Mouse (Mus musculus): ENCODE results near the gene Ndufa3.
A peak's percentile ranks its signal among the peaks of the same experiment; 100 is the strongest.

Gene Ndufa3

GRCm38 (mm10) chr7:3610437-3610836, 6.7 kb upstream of the Ndufa3 start:
- DNase-seq (ENCODE audit: low spot score in 2 of 2) = no peak

DNA sequence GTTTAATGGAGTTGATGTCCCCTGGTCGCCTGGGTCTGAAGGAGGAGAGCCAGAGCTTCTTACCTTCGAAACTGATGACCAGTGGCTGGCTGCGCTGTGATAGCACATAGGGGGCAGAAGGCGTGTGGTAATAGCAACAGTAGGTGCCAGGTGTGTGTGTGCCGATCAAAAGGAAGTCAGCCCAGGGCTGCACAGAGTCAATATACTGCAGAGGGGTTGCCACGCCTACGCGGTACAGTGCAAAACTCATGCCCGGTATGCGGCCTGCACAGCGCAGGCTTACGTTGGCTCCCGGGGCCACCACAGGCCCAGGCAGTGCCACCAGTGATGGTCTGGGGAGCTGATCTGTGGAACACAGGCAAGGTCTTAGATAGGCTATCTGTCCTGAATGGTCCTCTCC, 6.2 kb upstream of the Ndufa3 start:
- no peak for DNase-seq (ENCODE audit: low spot score in 2 of 2)

DNA sequence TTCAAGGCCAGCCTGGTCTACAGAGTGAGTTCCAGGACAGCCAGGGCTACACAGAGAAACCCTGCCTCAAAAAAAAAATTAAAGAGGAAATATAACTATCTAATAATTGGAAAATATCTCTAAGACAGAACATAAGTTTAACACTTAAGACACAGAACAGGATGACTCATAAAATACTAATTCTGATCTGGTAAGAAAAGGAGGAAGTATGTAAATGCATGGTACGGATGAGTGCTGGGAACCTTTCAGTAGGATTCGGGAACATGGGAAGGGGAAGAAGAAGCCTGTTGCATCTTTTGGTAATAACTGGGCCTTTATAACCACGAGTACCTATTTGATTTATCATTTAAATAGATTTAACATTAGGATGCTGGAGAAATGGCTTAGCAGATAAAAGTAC, 3.2 kb upstream of the Ndufa3 start:
- DNase-seq (ENCODE audit: low spot score in 2 of 2) = no peak

DNA sequence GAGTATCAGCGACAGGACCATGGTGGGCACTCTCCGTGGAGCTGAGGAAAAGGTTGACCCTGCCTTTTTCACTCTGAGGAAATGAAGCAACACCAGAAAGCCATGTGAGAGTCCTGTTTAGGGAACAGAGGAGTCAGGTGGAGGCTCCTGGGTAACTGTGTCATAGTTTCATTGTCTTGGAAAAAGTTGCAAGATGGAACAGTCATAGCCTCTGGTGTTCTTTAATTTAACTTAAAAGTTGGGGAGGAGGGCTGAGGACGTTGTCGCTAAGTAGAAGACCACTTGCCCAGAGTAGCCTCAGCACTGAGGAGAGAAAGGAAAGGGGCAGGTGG, 1.1 kb upstream of the Ndufa3 start, which contains the start of gene Oscar:
TSS of gene Oscar (minus strand) at position 101 of the 332 bp plus-strand sequence.
- DNase-seq (ENCODE audit: low spot score in 2 of 2) = no peak

GRCm38 (mm10) chr7:3616389-3617241, 558 bp upstream of the Ndufa3 start:
- DNase-seq (ENCODE audit: low spot score in 2 of 2) = peak in 1 of 2 experiments; percentile 38

GRCm38 (mm10) chr7:3629030-3629429, 11.9 kb downstream of the Ndufa3 start:
- no peak for DNase-seq (ENCODE audit: low spot score in 2 of 2)

- peak; percentile 78 to 86 for DNase-seq (ENCODE audit: low spot score in 2 of 2)
Measured at GRCm38 (mm10) chr7:3629543-3630477, 12.6 kb downstream of the Ndufa3 start, which contains the start of the genes Tfpt and Prpf31. Gene Tfpt (minus strand): TSS chr7:3629929. Gene Prpf31 (plus strand): TSS chr7:3629985.

DNA sequence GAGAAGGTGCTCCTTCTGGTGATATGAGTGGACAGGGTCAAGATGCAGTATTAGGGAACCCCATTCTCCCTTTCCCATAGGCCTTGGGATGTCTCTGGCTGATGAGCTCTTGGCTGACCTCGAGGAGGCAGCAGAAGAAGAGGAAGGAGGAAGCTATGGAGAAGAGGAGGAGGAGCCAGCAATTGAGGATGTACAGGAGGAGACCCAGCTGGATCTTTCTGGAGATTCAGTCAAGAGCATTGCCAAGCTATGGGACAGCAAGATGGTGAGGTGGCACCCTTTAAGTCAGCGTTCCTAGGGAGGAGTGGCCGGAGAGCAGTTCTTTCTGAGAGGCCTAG, 13.3 kb downstream of the Ndufa3 start:
- no peak for DNase-seq (ENCODE audit: low spot score in 2 of 2)

- DNase-seq (ENCODE audit: low spot score in 2 of 2) = no peak
Measured at GRCm38 (mm10) chr7:3643412-3643811, 26.2 kb downstream of the Ndufa3 start.

- DNase-seq (ENCODE audit: low spot score in 2 of 2) = no peak
Measured at GRCm38 (mm10) chr7:3643843-3644242, 26.7 kb downstream of the Ndufa3 start.

GRCm38 (mm10) chr7:3644348-3644671, 27.1 kb downstream of the Ndufa3 start:
- DNase-seq (ENCODE audit: low spot score in 2 of 2) = peak in 1 of 2 experiments; percentile 77

DNA sequence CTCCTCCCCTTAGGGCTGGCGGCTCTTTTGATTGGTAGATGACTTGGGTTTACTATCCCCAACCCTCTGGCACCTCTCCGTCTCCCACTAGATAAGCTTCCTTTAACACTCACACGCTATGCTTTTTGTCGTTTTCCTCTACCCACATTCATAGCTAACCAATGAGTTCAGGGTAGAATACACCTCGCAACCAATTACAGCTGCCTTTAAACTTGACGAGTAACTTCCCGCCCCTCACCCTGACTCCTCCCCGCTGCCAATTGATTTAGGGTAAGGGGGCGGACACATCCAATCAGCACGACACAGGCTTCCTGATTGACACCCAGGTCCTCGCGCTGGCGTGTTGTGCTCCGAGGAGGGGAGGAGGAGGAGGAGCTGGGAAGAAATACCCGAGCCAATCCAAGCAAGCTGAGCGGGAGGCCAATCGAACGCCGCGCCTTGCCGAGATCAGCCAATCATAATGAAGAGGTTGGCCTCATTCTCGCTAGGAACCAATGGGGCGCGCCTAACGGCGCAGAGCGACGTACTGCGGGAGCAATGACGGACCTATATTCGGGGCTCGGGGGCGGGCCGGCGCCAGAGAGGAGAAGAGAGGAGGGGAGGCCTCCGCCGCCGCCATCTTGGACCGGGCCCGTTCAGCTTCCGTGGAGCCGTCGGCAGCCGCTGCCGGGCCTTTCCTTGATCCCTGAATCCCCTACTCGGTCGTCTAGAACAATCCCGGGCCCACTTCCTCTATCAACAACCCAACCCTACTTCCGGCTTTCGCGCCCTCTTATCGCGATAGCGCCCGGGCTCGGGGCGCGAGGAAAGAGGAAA, 27.7 kb downstream of the Ndufa3 start, which contains the start of gene Cnot3:
TSS of gene Cnot3 (plus strand) at position 597 of the 816 bp plus-strand sequence.
- DNase-seq (ENCODE audit: low spot score in 2 of 2) = peak; percentile 93 to 96

- DNase-seq (ENCODE audit: low spot score in 2 of 2) = no peak
Measured at GRCm38 (mm10) chr7:3645488-3646025, 28.4 kb downstream of the Ndufa3 start.

- no peak for DNase-seq (ENCODE audit: low spot score in 2 of 2)
Measured at GRCm38 (mm10) chr7:3646188-3646587, 29.0 kb downstream of the Ndufa3 start.

DNA sequence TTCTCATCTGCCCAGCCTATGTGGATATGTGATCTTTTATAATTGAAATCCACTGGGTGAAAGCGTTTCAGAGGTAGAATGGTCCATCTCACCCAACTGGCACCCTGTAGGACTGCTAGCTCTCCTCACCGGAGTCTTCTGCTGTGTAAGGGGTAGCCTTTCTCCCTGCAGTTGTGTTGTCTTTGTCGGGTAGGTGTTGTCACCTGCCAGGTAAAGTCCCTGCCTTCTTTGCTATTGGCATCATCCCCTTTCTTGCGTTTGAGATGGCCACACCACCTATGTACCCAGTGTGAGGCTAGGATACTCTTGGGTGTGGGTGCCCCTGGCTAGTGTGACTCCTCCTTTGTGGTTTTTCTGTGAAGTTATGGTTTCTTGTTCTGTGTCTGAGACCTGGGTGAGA, 29.5 kb downstream of the Ndufa3 start:
- DNase-seq (ENCODE audit: low spot score in 2 of 2) = no peak

DNA sequence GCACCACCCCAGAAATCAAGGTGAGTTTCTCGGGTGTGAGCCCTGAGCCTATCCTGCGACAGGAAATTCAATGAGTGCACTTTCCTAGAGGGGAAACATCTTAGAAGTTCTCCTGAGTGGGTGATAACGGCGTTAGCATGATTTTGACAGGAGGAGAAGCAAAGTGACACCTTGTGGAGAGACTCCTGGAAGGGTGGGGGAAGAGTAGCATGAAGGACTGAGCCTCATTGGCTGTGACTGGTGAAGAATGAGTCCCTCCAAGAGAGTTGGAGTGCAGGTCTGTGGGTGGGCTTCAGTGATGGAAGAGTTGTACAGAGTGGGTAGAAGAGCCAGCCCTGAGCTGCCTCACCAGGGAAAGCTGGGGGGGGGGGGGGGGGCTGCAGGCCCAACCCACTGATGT, 39.8 kb downstream of the Ndufa3 start:
- DNase-seq (ENCODE audit: low spot score in 2 of 2) = no peak

- no peak for DNase-seq (ENCODE audit: low spot score in 2 of 2)
Measured at GRCm38 (mm10) chr7:3658578-3658977, 41.4 kb downstream of the Ndufa3 start.

DNA sequence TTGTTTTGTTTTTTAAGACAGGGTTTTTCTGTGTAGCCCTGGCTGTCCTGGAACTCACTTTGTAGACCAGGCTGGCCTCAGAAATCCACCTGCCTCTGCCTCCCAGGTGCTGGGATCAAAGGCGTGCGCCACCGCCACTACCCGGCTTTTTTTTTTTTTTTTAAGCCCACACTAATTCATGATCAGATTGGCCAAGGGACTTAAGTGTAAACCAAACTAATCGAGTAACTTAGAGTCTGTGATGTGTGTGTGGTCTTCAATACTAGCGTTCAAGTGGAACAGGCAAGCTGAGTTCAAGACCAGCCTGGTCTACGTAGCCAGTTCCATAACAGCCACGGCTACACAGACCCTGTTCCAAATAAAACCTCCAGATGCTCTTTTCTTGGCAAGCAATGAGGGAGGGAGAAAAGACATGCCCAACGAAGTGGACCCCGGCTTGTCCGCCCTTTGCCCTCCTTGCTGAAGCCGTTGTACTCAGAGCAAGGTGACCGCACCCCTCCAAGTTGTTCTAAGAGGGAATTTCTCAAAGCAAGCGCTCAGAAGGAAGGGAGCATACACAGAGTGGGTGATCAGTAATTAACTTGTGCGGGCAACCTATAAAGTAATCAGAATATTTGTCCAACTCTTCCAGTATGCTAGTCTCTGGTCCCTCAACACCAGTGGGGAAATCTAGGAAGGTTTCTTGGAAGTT, 47.5 kb downstream of the Ndufa3 start:
- DNase-seq (ENCODE audit: low spot score in 2 of 2) = no peak

GRCm38 (mm10) chr7:3665215-3666114, 48.3 kb downstream of the Ndufa3 start, which contains the start of gene Leng1:
Gene Leng1 (minus strand): TSS chr7:3665840.
- DNase-seq (ENCODE audit: low spot score in 2 of 2) = peak; percentile 81 to 91

DNA sequence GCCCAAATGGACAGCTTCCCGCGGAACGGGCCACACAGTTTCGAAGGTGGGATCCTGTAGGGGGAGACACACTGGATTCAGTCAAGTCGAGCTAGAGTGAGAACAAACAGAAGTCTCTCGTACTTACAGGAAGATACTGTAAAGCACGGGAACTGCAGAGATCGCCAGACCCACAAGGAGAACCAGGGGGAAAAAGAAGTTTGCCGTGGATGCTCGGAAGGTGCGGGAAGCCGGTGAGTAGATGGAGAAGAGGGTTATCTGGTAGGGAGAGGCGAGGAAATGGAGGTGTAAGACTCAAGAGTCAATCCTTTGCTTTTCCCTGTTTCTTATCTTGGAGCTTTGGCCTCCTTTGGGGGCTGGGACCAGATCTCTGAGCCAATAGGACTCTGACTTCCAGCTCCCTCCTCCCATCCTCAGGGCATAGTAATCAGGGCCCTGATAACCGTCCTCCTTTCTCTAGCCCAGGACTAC, 49.8 kb downstream of the Ndufa3 start:
- no peak for DNase-seq (ENCODE audit: low spot score in 2 of 2)
